Mouse (Mus musculus): ENCODE data around the gene Olfr974. TPM values are rescaled to one million over a fixed set of nuclear protein-coding genes. Genes with fewer than 3 reads are reported as not detected.
"Not testable (repeated sequence)": the region's sequence is repeated elsewhere in the genome, so short reads cannot be mapped to it uniquely, and the experiment has no call there.

Olfr974 gene
- total and polyA plus RNA-seq, 3 experiments: not detected

DNA sequence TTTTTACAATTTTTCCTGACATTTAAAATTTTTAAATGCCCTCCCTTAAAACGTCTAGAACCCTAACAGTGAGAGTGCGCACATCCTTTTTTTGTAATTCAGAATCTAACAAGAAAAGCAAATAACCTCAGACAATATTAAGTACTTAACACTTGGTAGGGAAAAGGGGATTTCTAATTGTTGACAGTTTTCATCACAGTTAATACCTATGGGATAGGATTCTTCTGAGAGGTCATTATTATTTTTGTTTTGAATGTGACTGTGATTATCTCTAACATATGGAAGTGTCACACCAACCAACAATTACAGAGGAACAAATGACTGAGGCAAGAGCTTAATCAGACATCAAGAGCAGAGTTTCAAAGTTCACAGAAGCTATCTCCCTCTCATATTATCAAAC lies 30.3 kb upstream of the Olfr974 start, which contains the start of gene Olfr229 (continued):
- TF ChIP-seq RAD21 (IDR thresholded peaks at IDR 0.05; ENCODE audit: low read depth, low read length): no peak

DNA sequence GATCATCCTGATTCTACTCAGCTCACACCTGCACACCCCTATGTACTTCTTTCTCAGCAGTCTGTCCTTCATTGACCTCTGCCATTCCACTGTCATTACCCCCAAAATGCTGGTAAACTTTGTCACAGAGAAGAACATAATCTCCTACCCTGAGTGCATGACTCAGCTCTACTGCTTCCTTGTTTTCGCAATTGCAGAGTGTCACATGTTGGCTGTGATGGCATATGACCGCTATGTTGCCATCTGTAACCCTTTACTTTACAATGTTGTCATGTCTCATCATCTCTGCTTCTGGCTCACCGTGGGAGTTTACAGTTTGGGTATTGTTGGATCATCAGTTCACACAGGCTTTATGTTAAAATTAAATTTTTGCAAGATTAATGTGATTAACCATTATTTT lies 27.4 kb upstream of the Olfr974 start:
- Histone ChIP-seq H3K9ac (ENCODE audit: insufficient read depth, low read depth) (no peak overlapping the region), H3K27me3 (replicated peaks) (no peaks in the 10 kb centered on the region), H3K4me1 (ENCODE audit: control insufficient read depth in 1 of 2, insufficient read depth in 2 of 2) (peaks cover 0 to 13% of the 10 kb centered on the region in 2 experiments; a peak in 2 of 4 replicates), H3K27ac (ENCODE audit: insufficient read depth, low read depth) (no peak overlapping the region), H3K36me3 (replicated peaks in 1 of 2; ENCODE audit: control insufficient read depth in 1 of 2, insufficient read depth in 1 of 2, low read length in 1 of 2) (no peaks in the 10 kb centered on the region), H3K9me3 (replicated peaks; ENCODE audit: low read length) (no peaks in the 10 kb centered on the region), H3K4me2 (ENCODE audit: insufficient read depth, low read depth, poor library complexity, severe bottlenecking) (no peak overlapping the region), H3K4me3 (replicated peaks in 1 of 3; ENCODE audit: low read depth in 2 of 3, low read length in 2 of 3, poor library complexity in 1 of 3) (no peak overlapping the region), H3K79me2 (replicated peaks; ENCODE audit: control insufficient read depth, extremely low read depth, insufficient read depth, poor library complexity, severe bottlenecking) (no peaks in the 10 kb centered on the region)
- dilution Hi-C loops (cut with MboI; ENCODE audit: extremely low pct_ligation_motif_present, extremely low pct_unique_long_range_greater_than_20kb, low sequenced_read_pairs): no loop called here
- no peak for DNase-seq (ENCODE audit: extremely low read depth)
- in situ Hi-C loops (cut with MboI; ENCODE audit: low pct_ligation_motif_present, low pct_unique_long_range_greater_than_20kb, low sequenced_read_pairs): no loop called here
- TF ChIP-seq MAZ (IDR thresholded peaks at IDR 0.05; ENCODE audit: low read depth, low read length) (no peak), RAD21 (IDR thresholded peaks at IDR 0.05; ENCODE audit: low read depth, low read length) (no peak), BHLHE40 (IDR thresholded peaks at IDR 0.05; ENCODE audit: low read depth, low read length) (no peak), ZMIZ1 (IDR thresholded peaks at IDR 0.05; ENCODE audit: low read depth, low read length) (no peak), NRF1 (IDR thresholded peaks at IDR 0.05; ENCODE audit: low read depth, low read length) (no peak), SIN3A (IDR thresholded peaks at IDR 0.05; ENCODE audit: low read length) (no peak), TCF12 (IDR thresholded peaks at IDR 0.05; ENCODE audit: low read depth, low read length) (no peak), NELFE (IDR thresholded peaks at IDR 0.05; ENCODE audit: low read depth, low read length) (no peak), USF1 (IDR thresholded peaks at IDR 0.05; ENCODE audit: low read depth, low read length) (no peak), SMC3 (IDR thresholded peaks at IDR 0.05; ENCODE audit: low read depth, low read length) (no peak), ELF1 (IDR thresholded peaks at IDR 0.05; ENCODE audit: low read depth, low read length) (no peak), ZC3H11A (IDR thresholded peaks at IDR 0.05; ENCODE audit: low read depth, low read length) (no peak), MYC (IDR thresholded peaks at IDR 0.05; ENCODE audit: low read depth, low read length) (no peak), MXI1 (IDR thresholded peaks at IDR 0.05; ENCODE audit: low read depth, low read length) (no peak), RCOR1 (conservative IDR thresholded peaks at IDR 0.05; ENCODE audit: low read depth, low read length) (no peak), POLR2AphosphoS2 (IDR thresholded peaks at IDR 0.05; ENCODE audit: low read depth, low read length) (no peak), MAX (IDR thresholded peaks at IDR 0.05; ENCODE audit: low read length) (no peak), ZNF384 (IDR thresholded peaks at IDR 0.05; ENCODE audit: low read depth, low read length) (no peak)

GRCm38 (mm10) chr9:39927975-39928836 lies 9.1 kb upstream of the Olfr974 start:
- H3K27me3 ChIP-seq (replicated peaks); H3K79me2 ChIP-seq (replicated peaks; ENCODE audit: control insufficient read depth, extremely low read depth, insufficient read depth, poor library complexity, severe bottlenecking); DNase-seq (ENCODE audit: extremely low read depth); H3K4me1 ChIP-seq (ENCODE audit: control insufficient read depth in 1 of 2, insufficient read depth in 2 of 2); H3K9ac ChIP-seq (ENCODE audit: insufficient read depth, low read depth); in situ Hi-C loops (cut with MboI; ENCODE audit: low pct_ligation_motif_present, low pct_unique_long_range_greater_than_20kb, low sequenced_read_pairs); dilution Hi-C loops (cut with MboI; ENCODE audit: extremely low pct_ligation_motif_present, extremely low pct_unique_long_range_greater_than_20kb, low sequenced_read_pairs); H3K4me3 ChIP-seq (replicated peaks in 1 of 3; ENCODE audit: low read depth in 2 of 3, low read length in 2 of 3, poor library complexity in 1 of 3); H3K9me3 ChIP-seq (replicated peaks; ENCODE audit: low read length); H3K36me3 ChIP-seq (replicated peaks in 1 of 2; ENCODE audit: control insufficient read depth in 1 of 2, insufficient read depth in 1 of 2, low read length in 1 of 2); H3K4me2 ChIP-seq (ENCODE audit: insufficient read depth, low read depth, poor library complexity, severe bottlenecking); H3K27ac ChIP-seq (ENCODE audit: insufficient read depth, low read depth): not testable (repeated sequence)

GRCm38 (mm10) chr9:39928837-39929236 lies 8.5 kb upstream of the Olfr974 start:
- H3K9me3 ChIP-seq (replicated peaks; ENCODE audit: low read length); H3K79me2 ChIP-seq (replicated peaks; ENCODE audit: control insufficient read depth, extremely low read depth, insufficient read depth, poor library complexity, severe bottlenecking); H3K4me3 ChIP-seq (replicated peaks in 1 of 3; ENCODE audit: low read depth in 2 of 3, low read length in 2 of 3, poor library complexity in 1 of 3); H3K27me3 ChIP-seq (replicated peaks); H3K9ac ChIP-seq (ENCODE audit: insufficient read depth, low read depth); H3K4me1 ChIP-seq (ENCODE audit: control insufficient read depth in 1 of 2, insufficient read depth in 2 of 2); in situ Hi-C loops (cut with MboI; ENCODE audit: low pct_ligation_motif_present, low pct_unique_long_range_greater_than_20kb, low sequenced_read_pairs); dilution Hi-C loops (cut with MboI; ENCODE audit: extremely low pct_ligation_motif_present, extremely low pct_unique_long_range_greater_than_20kb, low sequenced_read_pairs); H3K36me3 ChIP-seq (replicated peaks in 1 of 2; ENCODE audit: control insufficient read depth in 1 of 2, insufficient read depth in 1 of 2, low read length in 1 of 2); DNase-seq (ENCODE audit: extremely low read depth); H3K4me2 ChIP-seq (ENCODE audit: insufficient read depth, low read depth, poor library complexity, severe bottlenecking); H3K27ac ChIP-seq (ENCODE audit: insufficient read depth, low read depth): not testable (repeated sequence)
